Mouse (Mus musculus) left cerebral cortex, postnatal 14 days (tissue): Measurements from ENCODE around the gene Ikzf5. TPM values are rescaled to one million over a fixed set of nuclear protein-coding genes. Genes with fewer than 3 reads are reported as not detected.
"Not testable (repeated sequence)": the region's sequence is repeated elsewhere in the genome, so short reads cannot be mapped to it uniquely, and the experiment has no call there.

Source experiments
- DNase-seq, 2 experiments: peaks; one replicate each; pipeline ENCODE4 v3.0.0; 2021 to 2022; ENCODE audit warnings: low spot score in 2 of 2, mixed read lengths in 1 of 2
- intact Hi-C: fragments of 180-260 bp; cut with DNase I; formaldehyde crosslinking; loops from one replicate; pipeline ENCODE4 v1.15.1; 2025
- long read RNA-seq, 2 experiments: library from polyadenylated mRNA; stranded (forward); transcript quantifications; one replicate each; pipeline ENCODE4 v2.0.0; 2021
- total RNA-seq, 2 experiments: library from RNA; stranded (reverse); gene quantifications; 2 replicates each; pipeline ENCODE4 v1.2.3; 2021

Gene Ikzf5
- total RNA-seq: 10 to 100 TPM; 45.1 to 45.9 TPM
- long read RNA-seq, experiment 1, full-length matches to known transcripts: 13 of 14 reads
- long read RNA-seq, experiment 1, partial matches to known transcripts: 0 of 14 reads
- long read RNA-seq, experiment 1, other reads (novel, unspliced or antisense): 1 of 14 reads
- long read RNA-seq, experiment 2, full-length matches to known transcripts: 15 of 20 reads
- long read RNA-seq, experiment 2, partial matches to known transcripts: 2 of 20 reads
- long read RNA-seq, experiment 2, other reads (novel, unspliced or antisense): 3 of 20 reads

DNA sequence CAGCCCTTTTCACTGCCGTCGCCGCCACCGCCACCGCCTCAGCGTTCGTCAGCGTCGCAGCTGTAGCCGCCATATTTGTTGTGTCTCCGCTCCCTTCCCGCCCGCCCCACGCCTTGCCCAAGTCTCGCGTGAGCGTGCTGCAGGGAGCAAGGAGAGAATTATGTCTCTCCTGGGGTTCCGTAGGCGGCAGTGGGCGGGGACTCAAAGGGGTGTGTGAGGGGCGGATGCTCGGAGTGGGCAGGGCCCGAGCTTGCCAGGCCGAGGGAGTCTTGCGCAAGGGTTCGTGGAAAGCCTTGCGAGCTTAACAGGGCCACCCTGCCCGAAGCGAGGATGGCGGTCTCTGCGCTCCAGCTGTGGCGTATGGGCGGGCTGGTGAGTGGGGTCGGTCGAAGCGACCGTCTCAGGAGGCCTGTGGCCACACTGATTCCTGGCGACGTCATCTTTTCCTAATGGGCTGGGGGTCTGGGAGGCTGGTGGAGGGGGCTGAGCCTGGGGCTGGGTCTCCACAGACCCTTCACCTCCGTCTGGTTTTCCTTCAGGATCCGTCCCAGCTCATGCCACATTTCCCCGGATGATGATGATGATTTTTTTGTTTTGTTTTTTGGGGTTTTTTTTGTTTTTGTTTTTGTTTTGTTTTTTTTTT, at the start of gene Ikzf5, which contains the start of gene Acadsb:
Ikzf5 (minus strand) TSS at position 106 of the 643 bp plus-strand sequence.
Acadsb (plus strand) TSS at position 186 of the 643 bp plus-strand sequence.
- DNase-seq: peak; percentile 97 to 98
- intact Hi-C loops: no loop called here

GRCm38 (mm10) chr7:131456714-131457113, 46.4 kb upstream of the Ikzf5 start:
- intact Hi-C loops: no loop called here
- DNase-seq: no peak

GRCm38 (mm10) chr7:131437051-131437450, 26.7 kb upstream of the Ikzf5 start:
- DNase-seq: no peak
- intact Hi-C loops: loop anchor here (10.0 kb wide), 1 partner anchor 128 kb away; the partner anchor contains the start of gene Bub3

DNA sequence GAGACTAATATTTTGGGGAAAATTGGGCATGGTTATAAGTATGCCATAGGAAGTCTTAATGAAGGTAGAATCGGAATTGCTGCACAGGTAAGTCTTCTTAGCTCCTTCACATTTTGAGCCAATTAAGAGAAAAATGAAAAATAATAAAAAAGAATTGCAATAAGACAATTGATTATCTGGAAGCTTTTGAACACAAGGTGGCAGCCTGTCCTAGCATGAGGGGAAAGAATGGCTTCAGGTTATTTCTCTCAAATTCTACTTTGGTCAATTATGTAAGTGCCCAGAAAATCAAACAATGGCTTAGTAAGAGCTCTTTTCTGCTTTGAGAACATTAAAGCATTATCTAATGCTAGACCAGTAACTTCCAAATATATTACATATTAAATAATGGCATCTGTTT, 24.0 kb upstream of the Ikzf5 start:
- no peak for DNase-seq
- intact Hi-C loops: loop anchor here (10.0 kb wide), 1 partner anchor 131 kb away; the partner anchor contains the start of gene Bub3

- peak; percentile 70 to 74 for DNase-seq
- intact Hi-C loops: loop anchor here (2.0 to 10.0 kb wide), 2 partner anchors 133 to 451 kb away; partner anchors contain the start of gene Bub3
These were observed 21.9 kb upstream of the Ikzf5 start for GRCm38 (mm10) chr7:131432244-131432643.

DNA sequence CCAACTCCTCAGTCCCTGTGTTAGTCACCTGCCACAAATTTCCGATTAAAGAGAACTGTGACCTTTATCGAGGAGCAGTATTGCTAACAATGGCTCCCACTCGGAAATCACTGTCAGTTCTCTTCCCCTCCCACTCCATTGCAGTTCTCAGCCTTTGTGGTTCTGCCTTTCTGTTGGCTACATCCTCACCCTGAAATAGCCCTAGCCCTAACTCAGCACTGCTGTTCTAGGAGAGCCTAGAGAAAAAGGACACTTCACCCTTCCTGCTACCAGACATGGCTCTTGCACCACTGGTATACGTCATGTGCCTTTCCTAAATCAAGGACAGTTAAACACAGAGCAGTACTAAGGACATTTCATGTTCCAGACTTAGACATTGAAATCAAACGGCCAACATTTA, 17.0 kb upstream of the Ikzf5 start:
- intact Hi-C loops: no loop called here
- DNase-seq: no peak

DNA sequence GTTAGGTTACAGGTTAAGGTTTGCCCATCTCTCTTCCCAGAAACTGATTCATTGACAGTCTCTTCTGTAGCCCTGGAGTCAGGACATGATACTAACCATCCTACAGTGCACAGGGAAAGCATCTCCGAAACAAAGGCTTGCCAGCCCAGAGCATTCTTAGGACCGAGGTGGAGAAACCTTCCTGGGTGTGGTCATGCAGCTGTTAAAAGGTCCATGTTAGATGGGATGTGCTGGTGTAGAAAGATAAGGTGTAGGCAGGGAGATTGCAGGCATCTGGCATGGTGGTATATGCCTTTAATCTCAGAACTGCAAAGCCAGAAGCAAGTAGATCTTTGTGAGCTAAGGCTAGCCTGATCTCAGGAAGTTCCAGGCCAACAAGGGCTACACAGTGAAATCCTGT, 14.6 kb upstream of the Ikzf5 start:
- intact Hi-C loops: no loop called here
- DNase-seq: no peak

DNA sequence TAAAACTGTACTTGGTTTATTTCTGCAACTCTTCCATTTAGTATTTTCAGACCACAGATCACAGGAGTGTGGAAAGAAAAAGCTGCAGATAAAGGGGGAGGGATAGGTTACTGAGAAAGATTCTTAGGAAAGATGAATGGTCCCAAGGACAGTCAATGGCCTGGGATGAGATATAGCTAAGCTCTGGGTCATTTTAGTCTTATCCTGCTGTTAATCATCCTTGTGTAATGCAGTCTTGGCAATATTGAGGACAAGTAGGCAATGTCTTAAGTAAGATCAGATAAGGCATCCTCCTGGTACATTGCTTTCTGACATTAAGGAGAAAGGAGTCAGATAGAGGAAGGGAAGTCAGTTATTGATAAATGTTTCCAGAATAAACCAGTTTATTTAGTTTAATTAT, 7.3 kb upstream of the Ikzf5 start:
- DNase-seq: no peak
- intact Hi-C loops: no loop called here

- DNase-seq, intact Hi-C loops: not testable (repeated sequence)
These were observed 6.4 kb upstream of the Ikzf5 start for GRCm38 (mm10) chr7:131416742-131417141.

- intact Hi-C loops: no loop called here
- DNase-seq: no peak
These were observed 1.6 kb upstream of the Ikzf5 start for GRCm38 (mm10) chr7:131411941-131412270.

GRCm38 (mm10) chr7:131411221-131411940, 1.1 kb upstream of the Ikzf5 start:
- DNase-seq: no peak
- intact Hi-C loops: no loop called here

GRCm38 (mm10) chr7:131409988-131410385, 334 bp downstream of the Ikzf5 start:
- intact Hi-C loops: no loop called here
- DNase-seq: no peak

DNA sequence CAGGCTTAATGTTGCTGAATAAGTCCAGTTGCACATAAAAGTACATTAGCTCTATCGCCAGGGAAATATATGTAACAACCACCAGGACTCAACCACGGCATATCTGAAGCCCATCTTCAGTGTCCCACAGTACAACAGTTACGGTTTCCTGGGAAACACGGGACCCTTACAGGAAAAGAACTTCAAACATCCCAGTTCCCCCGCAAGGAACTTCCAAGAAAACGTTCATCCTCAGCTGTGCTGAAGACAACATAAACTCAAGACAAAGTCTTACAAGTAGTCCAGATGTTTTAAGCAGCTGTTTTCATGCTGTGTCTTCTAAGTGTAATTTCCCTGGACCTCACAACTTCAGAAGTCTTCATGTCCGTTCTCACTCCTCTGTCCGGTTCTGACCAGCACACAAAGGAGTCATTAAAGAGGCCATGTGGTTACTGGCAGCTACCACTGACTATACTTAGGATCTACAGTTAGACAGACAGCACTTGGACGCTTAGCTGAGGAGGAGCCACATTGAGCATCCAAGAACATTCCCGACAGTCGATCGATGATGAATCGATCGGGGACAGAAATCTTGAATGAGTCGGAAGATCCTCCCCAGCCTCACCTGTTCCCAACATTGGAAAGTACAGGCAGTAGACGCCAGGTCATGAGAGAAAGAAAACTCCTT, 867 bp downstream of the Ikzf5 start:
- intact Hi-C loops: no loop called here
- no peak for DNase-seq

DNA sequence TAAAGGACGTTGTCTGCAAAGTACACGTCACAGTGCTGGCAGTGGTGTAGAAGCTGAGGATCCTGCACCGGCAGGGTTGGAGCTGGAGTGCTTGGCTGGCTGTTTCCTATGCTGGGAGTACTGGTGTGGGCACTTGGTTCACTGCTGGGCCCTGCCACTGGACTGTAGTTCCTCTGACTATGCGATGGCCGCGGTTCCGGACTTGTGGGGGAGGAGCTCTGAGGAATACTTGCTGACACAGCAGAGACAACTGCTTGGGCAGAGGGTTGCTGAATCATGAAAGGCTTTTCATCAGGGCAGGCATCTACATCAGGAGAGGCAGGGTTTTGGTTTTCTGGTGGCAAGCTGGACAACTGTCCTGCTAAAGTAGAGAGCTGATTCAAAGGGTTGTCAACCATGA, 18.6 kb downstream of the Ikzf5 start:
- intact Hi-C loops: not testable (repeated sequence)

DNA sequence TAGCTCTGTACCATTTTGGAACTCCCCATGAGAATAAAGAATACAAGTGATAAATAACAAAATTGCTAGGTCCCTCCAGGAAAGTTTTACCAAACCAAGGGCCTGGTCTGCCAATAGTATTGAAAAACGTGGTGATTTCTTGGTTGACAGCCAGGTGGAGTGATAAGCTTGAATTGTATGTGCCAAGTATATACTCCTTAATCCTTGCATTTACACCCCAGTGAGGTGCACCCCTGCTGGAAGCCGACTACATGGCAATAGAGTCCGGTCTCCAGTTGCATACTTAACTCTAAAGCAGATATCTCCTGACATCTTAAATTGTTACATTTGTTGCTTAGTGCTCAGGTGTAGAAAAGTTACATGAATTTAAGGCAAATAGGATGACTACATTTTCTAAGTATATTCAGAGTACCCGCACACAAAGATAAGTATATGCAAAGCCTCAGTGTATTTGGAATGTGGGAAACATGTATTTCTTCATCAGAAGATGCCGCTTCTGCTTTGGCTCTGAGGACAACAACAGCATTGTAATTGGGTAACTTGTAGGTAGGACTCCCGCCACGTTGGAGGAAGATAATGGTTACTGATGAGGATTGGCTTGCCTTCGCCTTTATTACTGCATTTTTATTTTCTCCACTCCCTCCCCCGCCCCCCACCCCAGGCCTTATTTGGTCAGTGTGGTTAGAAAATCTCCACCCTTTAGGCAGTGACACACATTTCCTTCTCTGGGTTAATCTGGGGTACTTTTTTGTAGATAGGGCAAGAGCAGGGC, 38.3 kb downstream of the Ikzf5 start:
- intact Hi-C loops: no loop called here
- DNase-seq: no peak

More for the DNA sequence above, 18.6 kb downstream of the Ikzf5 start:
- DNase-seq: not testable (repeated sequence)

GRCm38 (mm10) chr7:131371470-131371860, 38.9 kb downstream of the Ikzf5 start:
- intact Hi-C loops: no loop called here

DNA sequence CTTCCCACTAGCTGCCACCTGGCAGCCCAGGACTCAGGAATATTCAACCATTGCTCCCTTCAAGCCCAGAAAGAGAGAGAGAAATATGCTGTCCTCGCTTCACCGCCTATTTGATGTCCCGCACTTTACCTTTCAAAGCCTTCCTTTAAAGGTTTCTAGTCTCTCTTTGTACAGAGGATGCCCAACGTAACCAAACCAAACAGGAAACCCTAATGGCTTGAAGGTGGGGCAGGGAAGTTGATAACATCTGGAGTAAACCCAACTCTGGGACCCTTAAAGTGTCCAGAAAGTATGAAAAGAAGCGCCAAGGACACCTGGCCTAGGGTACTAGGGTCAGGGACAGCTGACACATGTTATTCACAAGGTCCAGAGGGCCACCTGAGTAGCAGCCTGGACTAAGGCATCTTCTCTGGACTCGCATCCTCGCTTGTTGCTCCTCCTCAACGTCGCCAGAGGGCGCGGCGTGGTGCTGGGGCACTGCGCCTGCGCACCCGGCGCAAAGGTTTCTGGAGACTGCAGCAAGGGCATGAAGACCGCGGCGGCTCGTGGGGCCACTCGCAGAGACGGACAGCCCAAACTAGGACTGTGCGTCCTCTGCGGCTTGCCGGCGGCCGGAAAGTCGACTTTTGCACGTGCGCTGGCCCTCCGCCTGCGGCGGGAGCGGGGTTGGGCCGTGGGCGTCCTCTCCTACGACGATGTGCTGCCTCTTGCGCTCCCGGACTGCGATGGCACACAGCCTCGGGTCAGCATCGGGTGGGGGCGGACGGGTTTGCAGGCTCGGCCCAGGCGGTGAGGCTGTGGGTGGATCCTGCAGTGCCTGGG, 39.5 kb downstream of the Ikzf5 start, which contains the start of gene Pstk:
Pstk (plus strand) TSS at position 494 of the 822 bp plus-strand sequence.
- intact Hi-C loops: no loop called here
- DNase-seq: peak; percentile 90 to 91

More at GRCm38 (mm10) chr7:131371470-131371860, 38.9 kb downstream of the Ikzf5 start:
- no peak for DNase-seq

- intact Hi-C loops: no loop called here
- DNase-seq: no peak
These were observed 46.2 kb downstream of the Ikzf5 start for GRCm38 (mm10) chr7:131364131-131364530.
